Mouse (Mus musculus) gonadal fat pad, adult 2 months (tissue): ENCODE measurements around the gene Dhodh. TPM values are rescaled to one million over a fixed set of nuclear protein-coding genes. Genes with fewer than 3 reads are reported as not detected.

Experiments
- DNase-seq: peaks from one replicate; pipeline ENCODE4 v3.0.0-alpha.2; 2012; ENCODE audit warnings: low read depth
- polyA plus RNA-seq: library from polyadenylated mRNA; depleted of rRNA; stranded (reverse); fragments of >200 nt; gene quantifications from 2 replicates; pipeline ENCODE4 v1.2.3, GENCODE M21; 2012; rRNA removed

The Dhodh gene
- polyA plus RNA-seq, 1 experiment: 28.9 TPM

GRCm38 (mm10) chr8:109586972-109587504, 21.4 kb downstream of the Dhodh start:
- no peak for DNase-seq

- no peak for DNase-seq
These were observed 22.8 kb downstream of the Dhodh start for GRCm38 (mm10) chr8:109585652-109586051.

- DNase-seq: no peak
These were observed 23.6 kb downstream of the Dhodh start for GRCm38 (mm10) chr8:109584830-109585229.

GRCm38 (mm10) chr8:109584293-109584692, 24.2 kb downstream of the Dhodh start:
- no peak for DNase-seq

GRCm38 (mm10) chr8:109578900-109579301, 29.6 kb downstream of the Dhodh start, which contains the start of gene Hp:
Gene Hp (minus strand): TSS chr8:109579172.
- no peak for DNase-seq

GRCm38 (mm10) chr8:109576311-109576710, 32.2 kb downstream of the Dhodh start:
- no peak for DNase-seq

GRCm38 (mm10) chr8:109571139-109571538, 37.3 kb downstream of the Dhodh start:
- DNase-seq: no peak

- DNase-seq: peak; percentile 97
These were observed 42.8 kb downstream of the Dhodh start, which contains the start of the genes Dhx38 and Txnl4b for GRCm38 (mm10) chr8:109565498-109566333. Gene Dhx38 (minus strand): TSS chr8:109565861. Gene Txnl4b (plus strand): TSS chr8:109565892.

GRCm38 (mm10) chr8:109564766-109565165, 43.7 kb downstream of the Dhodh start:
- no peak for DNase-seq

GRCm38 (mm10) chr8:109563881-109564280, 44.6 kb downstream of the Dhodh start:
- no peak for DNase-seq

- no peak for DNase-seq
These were observed 56.8 kb downstream of the Dhodh start for GRCm38 (mm10) chr8:109551663-109552062.

GRCm38 (mm10) chr8:109544049-109544448, 64.4 kb downstream of the Dhodh start:
- DNase-seq: no peak

- no peak for DNase-seq
These were observed 65.5 kb downstream of the Dhodh start for GRCm38 (mm10) chr8:109542748-109543519.

- no peak for DNase-seq
These were observed 66.3 kb downstream of the Dhodh start for GRCm38 (mm10) chr8:109542165-109542564.

Other genes starting within 250 kb of the Dhodh start
- gene Pmfbp1, start 114.6 kb downstream of the Dhodh start, polyA plus RNA-seq: 0.36 and 0.76 TPM in 2 replicates
- 14.0 and 16.7 TPM in 2 replicates for gene Dhx38, start 42.8 kb downstream of the Dhodh start, polyA plus RNA-seq
- 7.0 and 8.0 TPM in 2 replicates for gene Txnl4b, start 42.8 kb downstream of the Dhodh start, polyA plus RNA-seq
- gene Hp, start 29.5 kb downstream of the Dhodh start, polyA plus RNA-seq: 1,443 and 2,456 TPM in 2 replicates
- 0.26 and 0.85 TPM in 2 replicates for gene Pkd1l3, start 5.8 kb upstream of the Dhodh start, polyA plus RNA-seq
- gene Ist1, start 84.6 kb upstream of the Dhodh start, polyA plus RNA-seq: 53.2 and 58.4 TPM in 2 replicates
- 8.2 and 8.4 TPM in 2 replicates for gene Zfp821, start 96.9 kb upstream of the Dhodh start, polyA plus RNA-seq
- gene Atxn1l, start 129.1 kb upstream of the Dhodh start, polyA plus RNA-seq: 14.4 and 15.2 TPM in 2 replicates
- 44.1 and 44.8 TPM in 2 replicates for gene Ap1g1, start 169.9 kb upstream of the Dhodh start, polyA plus RNA-seq